Mouse (Mus musculus) erythroblast, adult 5-6 weeks (primary cell): ENCODE measurements around the gene Itga9. TPM values are rescaled to one million over a fixed set of nuclear protein-coding genes. Genes with fewer than 3 reads are reported as not detected.

ENCODE experiments used
- ATAC-seq: replicated peaks from 2 replicates; pipeline ENCODE4 v1.8.0; 2016; ENCODE audit warnings: moderate number of reproducible peaks, mild to moderate bottlenecking, moderate TSS enrichment, inconsistent platforms; ENCODE audit not compliant: poor library complexity, low FRiP score, severe bottlenecking
- total RNA-seq, 2 experiments: library from RNA; stranded (forward) in 1 of 2; stranded (reverse) in 1 of 2; fragments of 150-400 nt in 1 of 2; fragments of 200-764, 138-1000 nt in 1 of 2; gene quantifications; 2 replicates each; pipeline versions ENCODE4 v1.2.3 to v1.2.4; 2015 to 2017; ENCODE audit warnings: low replicate concordance in 2 of 2

The Itga9 gene
- total RNA-seq, 2 experiments from 2014 or later = 0.17 to 2.3 TPM

GRCm38 (mm10) chr9:118678759-118679158 is 72.3 kb downstream of the Itga9 start:
- no peak for ATAC-seq

- no peak for ATAC-seq
Measured at GRCm38 (mm10) chr9:118681506-118681905, 75.0 kb downstream of the Itga9 start.

GRCm38 (mm10) chr9:118682154-118682553 is 75.7 kb downstream of the Itga9 start:
- no peak for ATAC-seq

DNA sequence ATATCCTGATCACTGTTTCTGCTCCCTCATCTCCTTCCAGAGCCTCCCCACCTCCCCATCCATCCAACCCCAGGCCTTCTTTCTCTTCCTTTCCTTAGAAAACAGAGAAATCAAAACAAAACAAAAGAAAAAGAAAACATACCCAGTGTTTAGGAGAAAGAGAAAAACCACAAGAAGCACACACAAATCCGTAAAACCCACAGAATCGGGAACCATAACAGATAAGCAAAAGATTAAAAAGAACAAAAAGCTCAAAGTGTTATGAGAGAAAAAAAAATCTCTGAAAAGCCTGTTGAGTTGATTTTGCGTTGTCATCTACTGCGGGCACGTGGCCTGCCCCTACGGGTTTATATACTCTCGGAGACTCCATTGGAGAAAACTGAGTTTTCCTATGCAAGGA is 77.0 kb downstream of the Itga9 start:
- no peak for ATAC-seq

GRCm38 (mm10) chr9:118684343-118684742 is 77.9 kb downstream of the Itga9 start:
- ATAC-seq = no peak

DNA sequence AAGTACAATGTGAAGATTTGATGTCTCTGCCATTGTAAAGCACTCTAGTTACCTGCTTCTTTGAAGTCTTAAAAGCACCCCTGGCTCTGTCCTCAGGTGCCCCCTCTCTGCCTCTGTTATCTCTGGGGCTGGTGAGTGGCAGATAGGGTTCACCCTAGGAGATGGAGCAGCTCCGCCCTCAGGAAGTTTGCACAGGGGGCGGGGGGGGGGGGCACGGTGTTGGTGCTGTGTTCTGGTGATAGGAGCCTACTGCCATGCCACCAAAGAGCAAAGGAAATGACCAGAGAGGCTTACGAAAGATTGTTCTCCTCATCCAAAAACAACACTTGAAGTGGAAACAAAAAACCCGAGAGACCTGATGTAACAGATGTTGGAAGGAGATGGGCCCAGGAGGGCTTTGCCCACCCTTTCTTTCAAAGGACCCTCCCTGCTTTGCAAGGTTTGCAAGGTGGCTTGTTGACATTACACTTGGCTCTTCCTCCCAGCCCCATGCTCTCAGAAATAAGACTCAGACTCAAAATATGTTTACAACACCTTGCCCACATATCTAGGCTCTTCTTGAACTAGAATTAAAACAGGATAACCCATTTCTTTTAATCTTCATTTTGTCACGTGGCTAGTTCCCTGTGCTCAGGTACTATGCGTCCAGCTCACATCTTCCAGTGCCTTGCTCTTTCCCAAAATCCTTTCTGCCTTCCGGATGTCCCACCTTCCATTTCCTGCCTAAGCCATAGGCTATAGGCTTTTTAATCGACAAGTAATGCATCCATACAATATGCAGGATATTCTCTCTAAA is 79.9 kb downstream of the Itga9 start:
- peak; percentile 42; the same call in 1 of the 2 replicates for ATAC-seq

DNA sequence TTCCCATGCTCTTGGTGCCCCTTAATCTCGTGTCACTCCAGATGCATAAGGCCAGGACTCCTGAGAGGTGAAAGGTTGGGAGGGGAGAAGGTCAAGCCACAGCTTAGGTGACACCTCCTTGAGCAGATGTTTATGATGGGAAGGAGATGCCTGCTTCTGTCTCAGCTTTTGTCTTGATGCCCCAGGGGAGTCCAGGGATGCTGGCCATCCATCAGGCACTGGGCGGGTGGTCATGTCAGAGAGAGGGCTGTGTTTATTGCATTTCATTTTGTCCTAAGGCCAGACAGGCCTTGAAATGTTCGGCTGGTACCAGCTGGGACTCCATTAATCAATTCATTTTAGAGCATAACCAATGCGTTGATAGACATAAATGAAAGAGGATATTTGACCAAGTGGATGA is 81.8 kb downstream of the Itga9 start:
- ATAC-seq = no peak

- no peak for ATAC-seq
Measured at GRCm38 (mm10) chr9:118688921-118689451, 82.5 kb downstream of the Itga9 start.

GRCm38 (mm10) chr9:118693256-118693655 is 86.8 kb downstream of the Itga9 start:
- ATAC-seq = no peak

- no peak for ATAC-seq
Measured at GRCm38 (mm10) chr9:118694420-118694825, 87.9 kb downstream of the Itga9 start.

DNA sequence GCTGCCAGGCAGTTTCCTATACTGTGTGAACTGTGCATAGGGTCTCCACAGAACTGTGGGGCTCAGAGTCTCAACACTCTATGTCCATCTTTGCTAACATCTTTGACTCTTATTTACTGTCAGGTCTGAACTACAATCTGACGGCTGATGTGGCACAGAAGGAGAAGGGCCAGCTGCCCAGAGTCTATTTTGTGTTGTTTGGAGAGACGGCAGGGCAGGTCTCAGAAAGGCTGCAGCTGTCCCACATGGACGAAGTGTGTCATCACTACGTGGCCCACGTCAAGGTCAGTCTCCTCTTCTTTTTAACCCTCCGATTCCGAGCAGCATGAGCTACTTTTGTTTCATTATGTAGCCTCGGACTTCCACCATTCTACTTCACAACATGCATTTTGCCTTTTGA is 91.7 kb downstream of the Itga9 start:
- no peak for ATAC-seq

GRCm38 (mm10) chr9:118699716-118700115 is 93.2 kb downstream of the Itga9 start:
- ATAC-seq = no peak

GRCm38 (mm10) chr9:118700889-118701288 is 94.4 kb downstream of the Itga9 start:
- no peak for ATAC-seq

GRCm38 (mm10) chr9:118701791-118702190 is 95.3 kb downstream of the Itga9 start:
- ATAC-seq = no peak

- no peak for ATAC-seq
Measured at GRCm38 (mm10) chr9:118703146-118703545, 96.7 kb downstream of the Itga9 start.

- ATAC-seq = no peak
Measured at GRCm38 (mm10) chr9:118705381-118706074, 99.0 kb downstream of the Itga9 start.

DNA sequence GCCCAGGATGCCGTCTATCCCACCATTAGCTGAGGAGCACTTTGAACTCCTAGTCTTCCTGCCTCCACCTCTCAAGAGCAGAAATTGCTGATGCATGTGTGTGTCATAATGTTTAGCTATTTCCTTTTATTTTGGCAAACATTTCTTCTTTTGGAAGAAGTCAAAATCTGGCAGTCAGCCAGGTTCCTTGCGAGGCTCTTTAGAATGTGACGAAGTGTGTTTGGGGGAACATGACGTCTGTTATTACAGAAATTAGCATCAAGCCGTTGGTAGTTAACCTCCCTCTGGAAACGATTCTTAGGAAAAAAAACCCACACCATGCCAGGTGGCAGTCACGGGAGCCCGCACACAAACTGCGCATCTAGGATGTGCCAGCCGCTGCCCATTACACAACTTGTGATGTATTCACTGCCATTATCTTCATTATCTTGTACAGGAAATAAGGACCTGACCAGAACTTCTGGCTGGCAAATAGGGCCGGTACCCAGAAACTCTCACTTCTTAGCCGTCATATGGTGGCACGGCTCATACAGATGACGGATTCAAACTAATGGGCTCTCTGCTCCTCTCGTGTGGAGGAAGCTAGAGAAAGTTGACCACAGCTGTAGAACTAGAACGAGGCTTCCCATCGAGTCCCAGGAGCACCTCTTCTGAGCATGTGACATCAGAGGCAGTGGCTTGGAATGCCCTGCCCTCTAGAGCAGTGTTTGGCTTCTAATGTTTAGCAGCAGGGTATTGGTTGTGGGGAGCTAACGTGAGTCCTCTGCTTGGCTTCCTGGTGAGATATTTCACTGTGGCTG is 99.9 kb downstream of the Itga9 start:
- ATAC-seq = no peak

- no peak for ATAC-seq
Measured at GRCm38 (mm10) chr9:118710625-118711024, 104.1 kb downstream of the Itga9 start.

DNA sequence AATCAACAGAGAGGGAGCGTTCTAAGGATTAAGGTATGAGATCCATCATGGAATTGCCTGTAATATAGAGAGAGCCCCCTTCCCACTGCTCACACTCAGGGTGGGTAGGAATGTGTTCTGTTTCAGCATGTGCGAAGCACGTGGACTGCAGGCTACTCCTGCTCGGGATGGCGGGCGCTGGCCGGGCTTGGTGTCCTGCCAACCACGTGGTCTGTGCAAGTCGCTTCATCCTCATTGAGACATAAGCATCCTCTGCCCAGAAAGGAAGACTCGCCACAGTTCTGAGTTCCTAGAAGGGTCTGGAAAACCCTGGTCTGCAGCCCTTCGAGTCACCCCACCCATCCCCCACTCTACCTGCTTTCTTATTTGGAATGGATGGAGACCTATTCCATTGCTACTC is 105.3 kb downstream of the Itga9 start:
- ATAC-seq = no peak

GRCm38 (mm10) chr9:118713515-118713914 is 107.0 kb downstream of the Itga9 start:
- ATAC-seq = no peak
